Mouse (Mus musculus) splenic B cell, adult 2 months (primary cell): ENCODE measurements around the gene Csnk2b.

Experiments used
- DNase-seq: peaks from one replicate; pipeline ENCODE4 v3.0.0-alpha.2; 2011; ENCODE audit warnings: low read depth, low spot score
- H3K27me3 ChIP-seq: 2 replicates; pipeline ENCODE4 v1.6.1; 2012; ENCODE audit warnings: mild to moderate bottlenecking, low read length, moderate library complexity, mixed read lengths; ENCODE audit not compliant: control insufficient read depth, poor library complexity, insufficient read depth, severe bottlenecking
- H3K36me3 ChIP-seq: 2 replicates; pipeline ENCODE4 v1.6.1; 2012; ENCODE audit warnings: mild to moderate bottlenecking, low read length, moderate library complexity, mixed read lengths; ENCODE audit not compliant: control insufficient read depth, poor library complexity, insufficient read depth, severe bottlenecking

The Csnk2b gene

DNA sequence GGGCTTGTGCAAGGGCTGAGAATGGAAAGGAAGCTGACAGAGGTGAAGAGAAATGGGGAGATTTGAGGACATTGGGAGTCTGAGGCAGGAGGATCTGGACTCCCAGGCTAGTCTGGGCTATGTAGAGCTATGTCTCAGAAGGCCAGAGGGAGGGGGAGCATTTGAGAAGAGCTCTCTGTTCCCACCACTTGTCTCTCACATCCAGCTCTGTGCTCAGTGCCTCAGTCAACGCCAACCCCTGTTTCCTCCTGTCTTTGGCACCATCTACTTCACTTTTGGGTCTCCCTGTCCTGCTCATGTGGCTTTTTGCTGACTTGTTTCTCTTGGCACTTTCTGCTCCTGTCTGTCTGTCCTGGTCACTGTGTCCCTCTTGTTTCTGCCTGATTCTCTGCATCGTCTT, 44.6 kb downstream of the Csnk2b start:
- no peaks in the 10 kb centered on the region; the same call in 1 of the 2 replicates for H3K27me3 ChIP-seq

DNA sequence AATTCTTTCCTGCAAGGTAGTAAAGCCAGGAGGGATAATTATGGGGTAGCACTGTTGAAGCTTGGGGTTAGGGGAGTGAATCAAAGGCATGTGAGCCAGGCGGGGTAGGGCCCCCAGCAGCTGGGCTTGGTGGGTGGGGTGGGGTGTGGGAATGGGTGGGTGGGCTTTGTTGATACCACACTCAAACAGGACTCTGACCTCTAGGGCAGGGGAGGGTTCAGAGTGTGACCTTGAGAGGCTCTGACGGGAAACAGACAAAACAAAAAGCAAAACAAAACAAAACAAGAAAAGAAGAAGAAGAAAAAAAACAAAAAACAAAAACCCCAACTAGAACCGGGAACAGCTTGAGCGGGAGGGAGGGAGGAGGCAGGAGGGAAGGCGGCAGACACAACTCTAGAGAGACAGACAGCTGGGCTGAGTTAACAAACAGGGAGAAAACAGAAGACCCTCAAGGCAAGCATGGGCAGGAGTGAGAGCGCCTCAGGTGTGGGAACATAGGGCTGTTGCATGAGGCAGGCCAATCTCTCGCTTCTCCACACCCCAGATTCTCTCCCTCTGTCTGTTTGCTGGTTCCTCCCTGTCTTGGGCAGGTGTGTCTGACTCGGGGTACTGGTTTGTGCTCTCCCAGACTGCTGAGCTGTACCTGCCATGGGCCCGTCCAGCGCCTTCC, 45.2 kb downstream of the Csnk2b start, which contains the start of gene Ly6g6e:
TSS of gene Ly6g6e (plus strand) at position 396 of the 670 bp plus-strand sequence.
- H3K27me3 ChIP-seq = no peaks in the 10 kb centered on the region; the same call in 1 of the 2 replicates
- H3K36me3 ChIP-seq = no peaks in the 10 kb centered on the region
- no peak for DNase-seq

More for the DNA sequence above, 44.6 kb downstream of the Csnk2b start:
- H3K36me3 ChIP-seq = no peaks in the 10 kb centered on the region
- DNase-seq = no peak

DNA sequence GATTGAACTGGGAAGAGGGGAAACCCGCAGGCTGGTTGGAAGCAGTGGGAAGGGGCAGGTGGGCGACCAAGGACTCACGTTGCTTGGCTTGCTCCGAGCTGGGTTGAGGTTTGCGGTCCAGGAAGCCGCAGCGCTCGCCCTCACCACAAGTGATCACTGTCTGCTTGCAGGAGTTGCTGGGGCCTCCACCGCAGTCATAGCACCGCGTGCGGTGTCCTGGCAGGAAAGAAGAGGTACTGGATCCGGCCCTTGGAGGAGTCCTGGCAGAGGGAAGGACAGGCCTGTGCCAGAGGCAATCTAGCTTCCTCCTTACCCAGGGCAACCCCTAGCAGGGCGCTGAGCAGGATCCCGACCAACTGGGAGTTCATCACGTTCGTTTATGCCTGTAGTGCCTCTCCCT, 47.8 kb downstream of the Csnk2b start:
- DNase-seq = no peak
- H3K27me3 ChIP-seq = no peaks in the 10 kb centered on the region; the same call in 1 of the 2 replicates

DNA sequence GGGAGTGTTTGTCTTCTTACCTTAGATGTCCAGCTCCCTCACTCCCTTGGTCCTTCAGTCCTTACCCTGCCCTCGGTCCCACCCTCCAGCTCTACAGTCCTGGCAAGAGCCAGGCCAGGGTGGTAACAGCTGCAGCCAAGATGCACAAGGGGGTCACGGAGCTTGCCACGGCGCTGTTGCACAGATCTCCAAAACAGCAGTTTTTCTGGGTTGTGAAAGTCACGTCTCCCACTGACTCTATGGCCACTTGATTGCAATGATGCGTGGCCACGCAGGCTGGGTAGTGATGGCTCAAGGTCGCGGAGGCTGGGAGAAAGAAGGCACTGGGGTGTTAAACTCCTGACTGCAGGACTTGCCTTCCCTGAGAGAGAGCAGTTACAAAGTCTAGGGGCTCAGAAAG, 50.4 kb downstream of the Csnk2b start:
- no peaks in the 10 kb centered on the region for H3K27me3 ChIP-seq
- no peak for DNase-seq
- H3K36me3 ChIP-seq = no peaks in the 10 kb centered on the region

More for the DNA sequence above, 47.8 kb downstream of the Csnk2b start:
- H3K36me3 ChIP-seq = no peaks in the 10 kb centered on the region

DNA sequence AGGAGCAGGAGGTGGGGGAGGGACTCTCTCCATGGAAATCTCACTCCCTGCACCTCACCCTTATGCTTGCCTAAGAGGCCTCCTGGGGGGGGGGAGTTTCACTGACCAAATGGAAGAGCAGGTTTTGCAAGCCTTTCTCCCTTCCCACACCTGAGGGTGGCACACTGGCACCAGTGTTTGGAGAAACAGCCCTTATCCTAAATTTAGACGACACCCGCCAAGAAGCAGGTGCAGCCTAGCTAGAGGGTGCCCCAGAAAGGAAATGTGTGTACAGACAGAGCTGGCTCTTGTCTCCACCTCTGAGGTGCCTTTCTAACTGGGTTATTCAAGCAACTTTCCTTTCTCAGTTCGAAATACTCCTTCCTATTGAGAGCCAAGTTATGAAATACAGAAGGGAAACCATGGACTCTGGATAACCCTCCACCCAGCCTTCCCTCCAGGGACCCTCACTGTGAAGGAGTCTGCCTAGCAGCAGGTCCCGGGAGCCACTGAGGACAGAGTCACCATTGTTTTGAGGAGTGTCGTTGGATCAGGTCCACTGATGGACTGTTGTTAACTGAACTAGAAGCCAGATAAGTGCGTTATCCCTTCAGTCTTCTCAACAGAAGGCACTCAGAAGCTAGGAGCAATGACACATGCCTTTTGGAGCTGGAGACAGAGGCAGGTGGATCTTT, 51.2 kb downstream of the Csnk2b start:
- DNase-seq = no peak
- Histone ChIP-seq H3K36me3 (no peaks in the 10 kb centered on the region), H3K27me3 (no peaks in the 10 kb centered on the region)

DNA sequence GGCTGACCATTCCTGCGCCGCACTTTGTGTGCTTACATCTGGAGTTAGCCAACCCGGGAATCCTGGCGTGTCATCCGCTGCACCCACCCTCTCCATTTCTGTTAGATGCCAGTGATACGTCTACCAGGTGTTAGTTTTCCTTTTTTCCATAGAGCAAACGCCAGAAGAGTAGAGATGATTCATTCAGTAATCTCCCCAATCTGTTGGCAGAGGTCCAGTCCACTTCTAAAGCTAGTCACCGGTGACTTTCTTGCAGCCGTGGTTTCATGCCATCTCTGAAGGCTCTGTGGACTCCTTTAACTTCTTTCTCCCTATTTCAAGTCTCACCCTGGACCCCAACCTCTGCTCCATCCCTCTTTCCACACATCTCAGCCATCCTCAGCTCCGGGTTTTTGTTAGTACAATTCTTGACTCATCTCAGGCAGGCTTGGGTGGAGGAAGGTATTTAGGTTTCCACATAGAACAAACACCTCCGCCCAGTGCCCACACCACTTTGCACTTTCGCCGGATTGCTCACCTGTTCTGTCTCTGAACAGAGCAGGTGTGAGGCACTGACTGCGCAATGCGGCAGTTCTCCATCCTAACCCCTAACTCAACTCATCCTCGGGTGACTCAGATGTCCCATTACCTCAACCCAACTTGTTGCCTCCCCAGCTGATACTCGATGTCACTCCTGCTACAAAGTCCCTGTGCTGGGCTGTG, 53.5 kb downstream of the Csnk2b start:
- no peaks in the 10 kb centered on the region for H3K27me3 ChIP-seq
- no peaks in the 10 kb centered on the region for H3K36me3 ChIP-seq
- no peak for DNase-seq
